Mouse (Mus musculus) heart, postnatal 0 days (tissue): ENCODE results near the gene Nos1ap. TPM values are rescaled to one million over a fixed set of nuclear protein-coding genes. Genes with fewer than 3 reads are reported as not detected.

ENCODE experiments used
- ATAC-seq: fragments of 200-750 bp; cut with Nextera tagmentation; 2 replicates; pipeline ENCODE4 v1.8.0; 2017; ENCODE audit warnings: low read depth, moderate number of reproducible peaks, moderate library complexity; ENCODE audit not compliant: insufficient read depth
- DNase-seq: peaks from one replicate; pipeline ENCODE4 v3.0.0-alpha.2; 2016; ENCODE audit warnings: low spot score
- H3K27ac ChIP-seq: fragments of 300-500 bp; sonication (generic); 2 replicates; pipeline ENCODE4 v1.5.1; 2014; ENCODE audit warnings: low read depth, mild to moderate bottlenecking
- H3K27me3 ChIP-seq: fragments of 300-500 bp; sonication (generic); 2 replicates; pipeline ENCODE4 v1.6.1; 2014; ENCODE audit warnings: low read length, mixed read lengths; ENCODE audit not compliant: control insufficient read depth, insufficient read depth
- H3K36me3 ChIP-seq: fragments of 300-500 bp; sonication (generic); replicated peaks from 2 replicates; pipeline ENCODE4 v1.6.1; 2014; ENCODE audit warnings: low read length, mixed read lengths; ENCODE audit not compliant: control insufficient read depth, insufficient read depth
- H3K4me1 ChIP-seq: fragments of 300-500 bp; sonication (generic); 2 replicates; pipeline ENCODE4 v1.6.1; 2014; ENCODE audit warnings: antibody characterized with exemption; ENCODE audit not compliant: control insufficient read depth, insufficient read depth
- H3K4me2 ChIP-seq: fragments of 300-500 bp; sonication (generic); 2 replicates; pipeline ENCODE4 v1.6.1; 2014; ENCODE audit warnings: low read depth, mild to moderate bottlenecking, low read length, moderate library complexity
- H3K4me3 ChIP-seq: fragments of 300-500 bp; sonication (generic); 2 replicates; pipeline ENCODE4 v1.5.1; 2014; ENCODE audit warnings: low read depth, low read length
- H3K9ac ChIP-seq: fragments of 300-500 bp; sonication (generic); replicated peaks from 2 replicates; pipeline ENCODE4 v1.6.1; 2014; ENCODE audit warnings: low read depth, low read length, mixed read lengths
- H3K9me3 ChIP-seq: fragments of 300-500 bp; sonication (generic); replicated peaks from 2 replicates; pipeline ENCODE4 v1.6.1; 2016; ENCODE audit warnings: low read length; ENCODE audit not compliant: control insufficient read depth
- CTCF ChIP-seq: IDR thresholded peaks from 2 replicates; pipeline ENCODE4 v1.5.1; 2016; ENCODE audit warnings: antibody characterized with exemption, control low read depth, low read depth
- EP300 ChIP-seq: IDR thresholded peaks from 2 replicates; pipeline ENCODE4 v1.6.1; 2016; ENCODE audit warnings: antibody characterized with exemption, low read depth
- WGBS: fragments of 180-500 bp; shearing (Covaris S2); extraction: QIAGEN DNeasy Blood & Tissue Kit; methylation state at CpG from one replicate; pipeline ENCODE4 v1.1.7; 2014; 5-methylcytosine and 5-hydroxymethylcytosine counted together
- polyA plus RNA-seq: library from polyadenylated mRNA; unstranded; fragments of >200 nt; fragmentation: Nextera tagmentation; extraction: Ambion mirVana; gene quantifications from 2 replicates; pipeline ENCODE4 v1.2.1, GENCODE M21; 2015
- total RNA-seq: library from RNA; depleted of rRNA; stranded (reverse); fragments of >200 nt; gene quantifications from 2 replicates; pipeline ENCODE4 v1.2.3, GENCODE M21; 2014; ENCODE audit warnings: low replicate concordance

The Nos1ap gene
- total and polyA plus RNA-seq, 2 experiments from 2014 or later: 0.99 to 10.3 TPM

DNA sequence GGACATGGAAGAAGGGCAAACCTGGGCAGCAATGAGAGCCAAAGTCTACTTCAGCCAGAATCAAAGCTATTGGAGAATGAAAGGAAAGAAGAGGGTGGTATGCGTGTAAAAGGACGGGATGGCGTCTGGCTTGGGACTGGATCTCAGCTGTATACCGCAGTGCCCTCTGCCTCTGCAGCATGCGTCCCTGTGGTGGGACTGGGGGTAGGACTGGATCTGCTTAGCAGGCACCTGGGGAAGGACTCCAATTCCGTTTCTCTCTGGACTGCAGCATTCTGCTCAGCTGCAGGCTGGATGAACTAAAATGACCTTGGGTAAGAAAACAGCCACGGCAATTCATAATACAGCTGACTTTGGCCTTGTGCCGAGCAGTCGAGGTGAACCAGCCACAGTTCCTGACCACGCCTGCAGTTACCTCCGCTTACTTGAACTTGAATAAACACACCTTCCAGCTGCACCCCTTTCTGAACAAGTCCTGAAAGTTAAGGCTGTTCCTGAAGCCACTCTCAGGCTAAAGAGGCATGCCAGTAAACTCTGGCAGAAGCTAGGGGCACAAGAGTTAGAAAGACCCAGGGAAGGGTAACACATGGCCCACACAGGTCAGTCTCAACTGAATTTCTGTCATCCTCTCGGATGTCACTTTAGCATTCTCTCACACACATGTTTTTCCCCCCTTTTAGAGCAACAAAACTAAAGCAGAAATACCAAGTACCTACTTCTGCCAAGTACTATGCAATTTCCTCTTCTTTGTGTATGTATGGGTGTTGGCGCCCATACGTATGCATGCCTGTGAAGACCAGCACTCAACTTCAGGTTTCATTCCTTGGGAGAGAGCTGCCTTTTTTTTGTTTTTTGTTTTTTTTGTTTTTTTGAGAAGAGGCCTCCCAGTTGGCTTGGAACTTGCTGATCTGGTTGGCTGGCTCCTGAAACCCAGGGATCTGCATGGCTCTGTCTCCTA lies 196.6 kb downstream of the Nos1ap start:
- H3K9ac ChIP-seq: no peak overlapping the region; the same call in 1 of the 2 replicates
- peaks cover 16% of the 10 kb centered on the region for H3K4me1 ChIP-seq
- DNase-seq (peak; percentile 21), ATAC-seq (peak; percentile 51; the same call in 1 of the 2 replicates)
- H3K27ac ChIP-seq: 0 out of 2 replicates have a peak overlapping the region, but pooled peaks have one; percentile 7
- 58% methylated on average over 14 of the region's 14 CpGs for WGBS
- no peaks in the 10 kb centered on the region for H3K27me3 ChIP-seq
- H3K4me2 ChIP-seq: peak overlapping the region; percentile 31; the same call in 1 of the 2 replicates
- no peaks in the 10 kb centered on the region for H3K36me3 ChIP-seq
- TF ChIP-seq CTCF (no peak), EP300 (no peak)
- H3K4me3 ChIP-seq: no peak overlapping the region
- no peaks in the 10 kb centered on the region for H3K9me3 ChIP-seq

GRCm38 (mm10) chr1:170387180-170387912 lies 202.3 kb downstream of the Nos1ap start:
- no peak overlapping the region for H3K4me2 ChIP-seq
- no peaks in the 10 kb centered on the region for H3K9me3 ChIP-seq
- TF ChIP-seq EP300 (no peak), CTCF (peak; percentile 2; the same call in 1 of the 2 replicates)
- peaks cover 8% of the 10 kb centered on the region for H3K4me1 ChIP-seq
- H3K9ac ChIP-seq: no peak overlapping the region
- ATAC-seq: peak; percentile 79
- DNase-seq: peak; percentile 53
- H3K4me3 ChIP-seq: no peak overlapping the region
- no peaks in the 10 kb centered on the region for H3K27me3 ChIP-seq
- no peaks in the 10 kb centered on the region for H3K36me3 ChIP-seq
- no peak overlapping the region for H3K27ac ChIP-seq
- WGBS: 22% methylated on average over 12 of the region's 12 CpGs

GRCm38 (mm10) chr1:170385416-170385815 lies 204.2 kb downstream of the Nos1ap start:
- no peak overlapping the region for H3K4me3 ChIP-seq
- DNase-seq (no peak), ATAC-seq (no peak)
- H3K27ac ChIP-seq: no peak overlapping the region
- no peaks in the 10 kb centered on the region for H3K36me3 ChIP-seq
- TF ChIP-seq EP300: no peak
- no peak for TF ChIP-seq CTCF
- H3K9ac ChIP-seq: no peak overlapping the region
- peaks cover 12% of the 10 kb centered on the region for H3K4me1 ChIP-seq
- H3K9me3 ChIP-seq: no peaks in the 10 kb centered on the region
- H3K4me2 ChIP-seq: no peak overlapping the region
- H3K27me3 ChIP-seq: no peaks in the 10 kb centered on the region
- WGBS: 85% methylated on average over 10 of the region's 10 CpGs

- H3K9me3 ChIP-seq: no peaks in the 10 kb centered on the region
- no peak for DNase-seq
- no peak for ATAC-seq
These were observed 206.1 kb downstream of the Nos1ap start for GRCm38 (mm10) chr1:170383530-170383929.

DNA sequence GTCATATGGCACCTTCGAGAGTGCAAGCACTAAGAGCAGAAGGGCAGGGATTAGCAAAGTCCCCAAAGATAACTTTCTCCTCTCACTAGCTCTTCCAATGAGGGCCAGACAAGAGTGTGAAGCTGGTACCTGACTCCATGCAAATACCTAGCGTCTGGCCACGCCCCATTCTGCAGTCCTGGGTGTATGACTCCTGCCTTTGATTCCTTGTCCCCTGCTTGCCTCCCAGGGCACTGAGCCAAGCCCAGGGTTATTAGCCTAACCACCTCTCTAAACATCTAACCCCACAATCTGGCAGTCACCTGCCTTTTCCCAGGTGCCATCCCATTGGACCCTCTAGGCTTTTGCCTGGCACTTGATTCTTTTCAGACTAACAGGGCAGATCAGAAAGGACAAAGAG lies 208.2 kb downstream of the Nos1ap start:
- DNase-seq: peak; percentile 13
- ATAC-seq: no peak

More at GRCm38 (mm10) chr1:170383530-170383929, 206.1 kb downstream of the Nos1ap start:
- Histone ChIP-seq H3K27ac (no peak overlapping the region), H3K27me3 (no peaks in the 10 kb centered on the region), H3K4me2 (no peak overlapping the region), H3K9ac (no peak overlapping the region), H3K4me3 (no peak overlapping the region), H3K36me3 (no peaks in the 10 kb centered on the region), H3K4me1 (peaks cover 12% of the 10 kb centered on the region)
- WGBS: 89% methylated on average over 7 of the region's 7 CpGs
- TF ChIP-seq EP300 (no peak), CTCF (no peak)

More for the DNA sequence above, 208.2 kb downstream of the Nos1ap start:
- Histone ChIP-seq H3K9ac (no peak overlapping the region), H3K4me1 (0 out of 2 replicates have a peak, but pooled peaks cover 4% of the 10 kb centered on the region), H3K36me3 (no peaks in the 10 kb centered on the region), H3K27ac (no peak overlapping the region), H3K4me3 (no peak overlapping the region), H3K9me3 (no peaks in the 10 kb centered on the region), H3K27me3 (no peaks in the 10 kb centered on the region), H3K4me2 (no peak overlapping the region)
- TF ChIP-seq EP300 (no peak), CTCF (no peak)
- WGBS: 31% methylated on average over 3 of the region's 3 CpGs
